Mouse (Mus musculus) small intestine, adult 2 months (tissue): ENCODE data around the gene Spaca3. TPM values are rescaled to one million over a fixed set of nuclear protein-coding genes. Genes with fewer than 3 reads are reported as not detected.

Source experiments
- H3K27ac ChIP-seq: fragments of 200-500 bp; 2 replicates; pipeline ENCODE4 v1.5.1; 2012; ENCODE audit warnings: low read depth, low read length, control low read depth, inconsistent platforms; ENCODE audit not compliant: insufficient read depth
- H3K27me3 ChIP-seq: fragments of 200-500 bp; 2 replicates; pipeline ENCODE4 v1.6.1; 2012; ENCODE audit warnings: mild to moderate bottlenecking, moderate library complexity, low read length, inconsistent platforms; ENCODE audit not compliant: control insufficient read depth, insufficient read depth
- H3K36me3 ChIP-seq: fragments of 200-500 bp; 2 replicates; pipeline ENCODE4 v1.6.1; 2012; ENCODE audit warnings: mild to moderate bottlenecking, low read length, control low read depth, inconsistent platforms; ENCODE audit not compliant: control insufficient read depth, insufficient read depth
- H3K4me1 ChIP-seq: fragments of 200-500 bp; 2 replicates; pipeline ENCODE4 v1.6.1; 2012; ENCODE audit warnings: low read length, inconsistent platforms, mixed read lengths; ENCODE audit not compliant: control insufficient read depth, insufficient read depth, insufficient read length
- H3K4me3 ChIP-seq: fragments of 200-500 bp; 2 replicates; pipeline ENCODE4 v1.5.1; 2012; ENCODE audit warnings: low read depth, mild to moderate bottlenecking, control low read depth, inconsistent platforms, low read length, moderate library complexity
- CTCF ChIP-seq: fragments of 200-500 bp; IDR thresholded peaks from 2 replicates; pipeline ENCODE4 v1.5.1; 2012; ENCODE audit warnings: low read depth, mild to moderate bottlenecking, control low read depth, inconsistent platforms, low read length, moderate library complexity, mixed read lengths; ENCODE audit not compliant: insufficient replicate concordance, insufficient read length; ENCODE audit errors: extremely low read depth
- POLR2A ChIP-seq: fragments of 200-500 bp; IDR thresholded peaks from 2 replicates; pipeline ENCODE4 v1.6.1; 2012; ENCODE audit warnings: low read depth, mild to moderate bottlenecking, control low read depth, inconsistent platforms, low read length, moderate library complexity
- WGBS: fragments of 180-500 bp; shearing (Covaris S2); methylation state at CpG from one replicate; pipeline ENCODE4 v1.1.7; 2018; 5-methylcytosine and 5-hydroxymethylcytosine counted together
- polyA plus RNA-seq: library from polyadenylated mRNA; depleted of rRNA; stranded (reverse); fragments of >200 nt; gene quantifications from 2 replicates; pipeline ENCODE4 v1.2.3, GENCODE M21; 2012; rRNA removed

Spaca3 gene
- not detected in 2 replicates for polyA plus RNA-seq

DNA sequence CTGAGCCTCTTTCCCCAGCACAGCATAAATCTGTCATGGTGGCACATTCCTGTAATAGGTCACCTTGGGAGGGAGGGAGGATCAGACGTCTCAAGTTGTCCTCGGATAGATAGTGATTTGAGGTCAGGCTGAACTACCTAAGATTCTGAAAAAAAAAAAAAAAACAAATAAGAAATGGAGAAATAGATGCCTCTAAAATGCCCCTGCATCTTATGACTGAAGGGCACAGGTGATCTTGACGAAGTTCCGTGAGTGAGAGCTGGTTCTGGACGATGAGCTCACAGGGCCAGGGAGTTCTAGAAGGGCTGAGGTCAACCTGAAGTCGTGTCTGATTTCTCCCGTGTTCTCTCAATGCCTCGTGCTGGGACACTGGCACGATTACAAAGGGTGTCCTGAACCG is at the start of gene Spaca3:
Spaca3 (plus strand) TSS at position 301 of the 400 bp plus-strand sequence.
- H3K27me3 ChIP-seq = no peaks in the 10 kb centered on the region
- TF ChIP-seq POLR2A = no peak
- no peak for TF ChIP-seq CTCF
- no peak within 1 kb of the TSS for H3K4me3 ChIP-seq
- H3K36me3 ChIP-seq = no peaks in the 10 kb centered on the region
- peaks cover 13% of the 10 kb centered on the region; the same call in 1 of the 2 replicates for H3K4me1 ChIP-seq
- WGBS = 71% methylated on average over 10 of the region's 10 CpGs
- H3K27ac ChIP-seq = no peak within 1 kb of the TSS

DNA sequence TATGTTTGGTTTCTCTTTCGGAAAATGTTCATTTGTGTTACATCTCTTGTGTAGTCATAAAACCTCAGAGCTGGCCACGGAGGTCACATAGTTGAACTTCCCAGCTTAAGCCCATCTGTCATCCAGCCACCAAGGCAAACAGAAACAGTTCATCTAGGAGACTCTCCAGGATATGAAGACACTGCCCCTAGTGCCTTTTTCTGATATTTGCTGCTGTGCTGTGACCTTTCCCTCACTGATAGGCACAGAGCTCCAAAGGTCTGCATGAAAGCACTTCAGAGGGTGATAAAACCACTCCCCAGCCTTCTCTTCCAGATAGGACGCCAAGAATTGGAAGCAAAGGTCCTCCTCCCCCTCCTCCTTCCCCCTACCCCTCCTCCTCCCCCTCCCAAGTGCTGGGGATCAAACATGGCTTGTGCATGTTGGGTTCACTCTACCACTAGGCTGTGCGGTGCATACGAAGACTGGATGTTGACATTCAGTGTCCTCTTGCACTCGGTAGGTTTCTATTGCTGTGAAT is 49.6 kb upstream of the Spaca3 start:
- Histone ChIP-seq H3K36me3 (peaks cover 5% of the 10 kb centered on the region; the same call in 1 of the 2 replicates), H3K27ac (peak overlapping the region; percentile 88), H3K4me1 (peaks cover 27% of the 10 kb centered on the region), H3K4me3 (no peak overlapping the region), H3K27me3 (no peaks in the 10 kb centered on the region)
- 21% methylated on average over 6 of the region's 6 CpGs for WGBS
- TF ChIP-seq CTCF = no peak
- no peak for TF ChIP-seq POLR2A

DNA sequence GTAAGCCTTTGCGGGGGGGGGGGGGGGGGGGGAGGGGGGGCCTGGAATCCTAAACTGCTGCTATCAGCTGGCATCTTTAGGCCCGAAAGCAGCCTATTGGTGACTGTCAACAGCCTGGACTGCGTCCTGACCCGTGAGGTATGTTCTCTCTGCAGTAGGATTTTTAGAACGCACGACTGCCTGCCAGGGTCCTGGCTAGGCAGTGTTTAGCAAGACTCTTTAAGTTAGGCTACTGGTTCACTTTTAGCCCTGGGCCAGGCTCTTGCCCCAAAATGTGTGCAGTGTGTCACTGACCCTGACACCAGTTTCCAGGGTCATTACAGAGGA is 48.5 kb upstream of the Spaca3 start:
- Histone ChIP-seq H3K36me3 (peaks cover 15% of the 10 kb centered on the region), H3K4me1 (peaks cover 27% of the 10 kb centered on the region), H3K27me3 (no peaks in the 10 kb centered on the region), H3K27ac (peak overlapping the region; percentile 72), H3K4me3 (peak overlapping the region; percentile 68)
- WGBS = 52% methylated on average over 6 of the region's 6 CpGs
- TF ChIP-seq CTCF = no peak
- TF ChIP-seq POLR2A = no peak

DNA sequence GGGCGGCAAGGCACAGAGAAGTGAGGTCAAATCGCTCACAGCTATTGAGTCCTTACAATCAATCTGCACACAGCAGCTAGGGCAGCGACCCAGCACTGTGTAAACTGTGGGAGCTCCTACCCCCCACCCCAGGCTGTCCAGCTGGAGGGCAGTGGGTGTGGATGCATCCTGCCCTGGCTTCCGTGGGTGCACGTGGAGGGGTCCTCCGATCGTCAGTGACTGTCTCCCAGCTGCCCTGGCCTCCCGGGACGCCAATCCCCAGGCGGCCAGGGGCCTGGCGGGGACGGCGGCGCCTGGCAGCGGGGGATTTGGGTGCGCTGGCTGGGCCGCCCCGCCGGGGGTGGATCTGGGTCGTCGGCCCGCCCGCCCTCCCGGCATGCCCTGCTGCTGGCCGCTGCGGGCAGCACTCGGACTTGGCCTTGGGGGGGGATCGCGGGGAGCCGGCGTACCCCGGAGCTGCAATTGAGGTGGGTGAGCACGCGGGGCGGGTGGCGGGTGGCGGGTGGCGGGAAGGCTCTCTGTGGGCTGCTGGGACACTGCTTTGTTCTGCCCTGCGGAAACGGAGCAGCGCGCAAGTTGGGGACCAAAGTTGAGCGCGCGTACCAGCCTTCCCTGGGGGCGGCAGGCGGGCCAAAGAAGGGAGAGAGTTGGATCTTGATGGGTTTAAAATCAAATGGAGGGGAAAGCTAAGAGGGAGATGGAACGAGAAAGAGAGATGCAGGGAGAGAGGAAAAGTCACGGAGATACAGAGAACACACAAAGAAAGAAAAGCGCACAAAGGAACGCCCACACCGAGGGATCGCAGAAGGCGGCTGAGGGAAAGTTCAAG is 48.0 kb upstream of the Spaca3 start, which contains the start of gene Tmem98:
Tmem98 (plus strand) TSS at position 183 of the 829 bp plus-strand sequence.
- peak within 1 kb of the TSS; percentile 80 for H3K27ac ChIP-seq
- H3K36me3 ChIP-seq = peaks cover 18% of the 10 kb centered on the region
- H3K4me3 ChIP-seq = peak within 1 kb of the TSS; percentile 68
- H3K27me3 ChIP-seq = no peaks in the 10 kb centered on the region
- peaks cover 27% of the 10 kb centered on the region for H3K4me1 ChIP-seq
- TF ChIP-seq POLR2A (no peak; the same call in 1 of the 2 replicates), CTCF (no peak)
- WGBS = 2% methylated on average over 54 of the region's 54 CpGs

DNA sequence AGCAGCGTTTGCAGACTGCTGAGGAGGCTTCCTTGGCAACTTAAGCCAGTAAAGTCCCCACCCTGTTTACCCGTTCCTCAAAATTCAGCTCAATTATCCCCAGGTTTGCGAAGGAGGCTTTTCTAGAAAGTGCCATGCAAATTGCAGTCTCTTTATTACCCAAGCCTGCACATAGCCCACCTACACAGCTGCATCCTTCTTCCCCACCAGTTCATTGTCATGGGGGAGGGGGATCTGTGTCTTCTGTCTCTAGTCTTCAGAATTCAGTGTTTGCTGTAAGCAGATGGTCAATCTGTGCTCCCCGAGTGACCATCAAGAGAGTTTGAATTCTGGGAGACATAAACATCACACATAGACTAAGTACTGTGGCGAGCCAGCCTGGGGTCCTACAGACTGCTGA is 47.0 kb upstream of the Spaca3 start:
- no peak overlapping the region for H3K27ac ChIP-seq
- H3K4me1 ChIP-seq = peaks cover 27% of the 10 kb centered on the region
- peaks cover 25% of the 10 kb centered on the region for H3K36me3 ChIP-seq
- WGBS = 26% methylated on average over 5 of the region's 5 CpGs
- no peaks in the 10 kb centered on the region for H3K27me3 ChIP-seq
- TF ChIP-seq CTCF (no peak), POLR2A (no peak)
- peak overlapping the region; percentile 36; the same call in 1 of the 2 replicates for H3K4me3 ChIP-seq

DNA sequence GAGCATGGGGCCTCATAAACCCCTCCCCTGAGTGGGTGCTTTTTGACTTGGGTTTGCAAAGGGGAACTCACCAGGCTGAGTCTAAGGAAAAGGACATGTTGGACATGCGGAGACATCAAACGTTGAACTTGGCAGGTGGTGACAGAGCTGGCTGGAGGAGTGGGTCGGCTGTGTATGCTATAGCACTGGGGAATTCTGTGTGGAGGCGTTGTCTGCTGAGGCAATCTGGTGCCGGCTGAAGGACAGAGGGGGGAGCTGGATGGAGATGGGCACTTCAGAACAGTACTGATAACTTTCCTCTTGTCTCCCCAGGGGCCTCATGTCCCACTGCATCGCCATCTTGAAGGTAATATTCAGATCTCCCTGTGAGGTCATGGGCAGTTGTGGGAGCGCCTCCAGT is 42.8 kb upstream of the Spaca3 start:
- TF ChIP-seq POLR2A (no peak), CTCF (no peak)
- H3K4me3 ChIP-seq = no peak overlapping the region
- no peak overlapping the region for H3K27ac ChIP-seq
- peaks cover 31% of the 10 kb centered on the region for H3K36me3 ChIP-seq
- H3K4me1 ChIP-seq = peaks cover 12% of the 10 kb centered on the region; the same call in 1 of the 2 replicates
- H3K27me3 ChIP-seq = no peaks in the 10 kb centered on the region
- WGBS = 87% methylated on average over 7 of the region's 7 CpGs

DNA sequence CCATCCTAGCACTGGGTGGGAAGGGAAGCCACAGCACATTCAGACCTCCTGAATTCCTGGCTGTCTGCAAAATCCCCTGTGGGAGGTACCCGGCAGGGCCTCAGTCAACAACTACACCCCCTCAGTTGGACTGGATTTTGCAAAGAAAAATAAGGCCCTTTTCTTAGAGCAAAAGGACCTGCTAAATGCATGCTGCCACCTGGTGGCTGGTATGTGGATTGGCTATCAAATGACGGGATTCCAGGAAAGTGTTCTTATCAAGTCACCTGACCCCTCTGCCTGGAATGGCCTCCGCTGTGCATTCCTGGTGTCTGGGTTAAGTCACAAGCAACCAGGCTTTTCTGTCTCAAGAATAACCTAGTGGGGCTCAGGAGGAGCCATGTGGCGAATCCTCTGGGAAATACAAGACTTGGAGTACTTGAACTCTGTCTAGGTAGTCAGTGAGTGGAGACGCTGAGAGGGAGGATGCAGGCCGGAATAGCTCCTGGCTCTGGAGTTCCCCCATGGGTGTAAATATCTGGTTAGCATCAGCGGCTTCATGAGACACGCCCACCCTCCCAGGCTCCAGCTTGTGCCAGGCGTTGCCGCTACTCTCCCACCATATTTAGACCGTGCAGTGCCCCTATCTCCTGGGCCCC is 40.0 kb upstream of the Spaca3 start:
- WGBS = 42% methylated on average over 11 of the region's 11 CpGs
- Histone ChIP-seq H3K27ac (peak overlapping the region; percentile 40), H3K4me1 (peaks cover 24% of the 10 kb centered on the region; the same call in 1 of the 2 replicates), H3K36me3 (peaks cover 42% of the 10 kb centered on the region), H3K4me3 (no peak overlapping the region), H3K27me3 (no peaks in the 10 kb centered on the region)
- TF ChIP-seq CTCF = peak; percentile 74; the same call in 1 of the 2 replicates
- no peak for TF ChIP-seq POLR2A
